Mouse (Mus musculus) spleen, postnatal 14 days (tissue): Measurements from ENCODE around the gene Pnrc2.

Source experiments
- DNase-seq, 2 experiments: peaks; one replicate each; pipeline ENCODE4 v3.0.0; 2021 to 2022; ENCODE audit warnings: low spot score in 2 of 2

The Pnrc2 gene

DNA sequence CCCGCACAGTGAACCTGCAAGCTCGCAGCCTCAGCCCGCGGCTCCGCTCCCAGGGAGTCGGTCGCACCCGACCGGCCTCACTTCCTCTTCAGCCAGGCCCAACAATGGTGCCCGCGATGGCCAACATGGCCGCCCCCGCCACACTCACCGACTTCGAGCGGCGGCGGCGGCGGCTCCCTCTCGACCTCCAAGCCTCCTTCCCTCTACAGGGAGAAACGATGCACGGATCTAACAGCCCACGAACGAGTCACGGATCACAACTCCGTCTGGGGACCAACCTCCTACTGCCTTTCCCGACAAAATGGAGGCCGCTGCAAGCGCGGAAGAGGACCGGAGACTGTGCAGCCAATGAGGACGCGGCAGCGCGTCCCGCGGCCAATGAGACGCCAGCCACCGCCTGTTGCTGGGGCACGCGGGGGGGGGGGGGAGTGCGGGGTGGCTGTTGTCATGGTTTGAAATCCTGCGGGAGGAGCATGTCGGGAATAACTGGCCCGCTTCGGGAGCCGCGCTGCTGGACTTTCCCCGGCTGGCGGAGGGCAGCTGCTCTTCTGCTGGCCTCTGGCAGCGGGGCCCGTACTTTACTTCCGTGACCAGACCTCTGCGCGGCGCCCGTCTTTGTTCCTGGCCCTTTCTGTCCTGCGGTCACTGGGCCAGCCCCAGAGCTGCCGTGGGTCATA, at the start of gene Pnrc2:
TSS of gene Pnrc2 (minus strand) at position 325 of the 677 bp plus-strand sequence.
- peak; percentile 77 to 82 for DNase-seq

DNA sequence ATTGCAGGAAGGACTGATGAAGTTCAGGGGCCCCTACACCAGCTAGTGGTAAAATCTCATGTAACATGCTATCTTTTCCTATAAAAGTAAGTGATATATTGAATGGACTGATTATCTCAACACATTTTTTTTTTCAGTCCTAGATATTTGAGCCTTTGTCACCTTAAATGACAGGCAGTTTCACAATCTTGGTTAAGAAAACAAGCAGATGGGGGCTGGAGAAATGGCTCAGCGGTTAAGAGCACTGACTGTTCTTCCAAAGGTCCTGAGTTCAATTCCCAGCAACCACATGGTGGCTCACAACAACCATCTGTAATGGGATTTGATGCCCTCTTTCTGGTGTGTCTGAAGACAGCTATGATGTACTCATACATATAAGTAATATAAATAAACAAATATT, 48.5 kb upstream of the Pnrc2 start:
- no peak for DNase-seq

DNA sequence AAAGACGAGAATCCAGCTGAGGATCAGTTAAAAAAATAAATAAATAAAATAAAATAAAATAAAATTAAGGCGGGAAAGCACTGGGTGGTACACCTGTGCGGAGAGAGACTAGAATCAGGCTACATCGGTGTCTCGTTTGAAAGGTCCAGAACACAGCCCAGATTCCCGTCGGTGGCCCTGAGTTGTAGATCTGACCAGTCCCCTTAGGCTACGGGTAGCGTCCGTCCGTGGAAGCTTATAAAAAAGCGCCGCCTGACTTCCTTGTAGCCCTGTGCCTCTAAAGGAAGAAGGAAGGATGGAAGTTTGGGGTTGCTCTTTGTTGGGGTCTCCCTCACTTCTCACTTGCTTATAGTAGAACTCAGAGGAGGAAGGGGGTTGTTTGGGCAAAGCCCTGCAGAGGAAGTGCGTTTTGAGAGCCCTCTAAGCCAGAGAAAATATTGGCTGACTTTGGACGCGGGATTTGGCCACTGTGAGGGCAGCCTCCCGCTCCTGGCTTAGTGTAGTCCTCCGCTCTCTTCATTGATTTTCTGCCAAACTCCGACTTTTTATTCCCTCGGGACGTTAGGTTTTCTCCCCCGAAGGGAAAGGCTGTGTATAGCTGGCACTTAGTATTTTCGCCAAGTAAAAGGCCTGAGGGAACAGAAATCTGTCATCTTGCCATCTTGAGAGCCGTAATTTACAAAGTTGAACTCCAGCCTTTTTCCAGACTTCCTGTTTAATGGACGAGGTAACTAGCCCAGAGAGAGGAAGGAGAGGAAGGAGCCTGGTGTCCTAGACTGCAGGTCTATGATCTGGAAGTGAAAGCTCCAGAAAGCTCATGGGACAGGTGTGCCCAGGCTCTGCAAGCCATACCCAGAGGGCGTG, 47.8 kb upstream of the Pnrc2 start:
- no peak for DNase-seq

DNA sequence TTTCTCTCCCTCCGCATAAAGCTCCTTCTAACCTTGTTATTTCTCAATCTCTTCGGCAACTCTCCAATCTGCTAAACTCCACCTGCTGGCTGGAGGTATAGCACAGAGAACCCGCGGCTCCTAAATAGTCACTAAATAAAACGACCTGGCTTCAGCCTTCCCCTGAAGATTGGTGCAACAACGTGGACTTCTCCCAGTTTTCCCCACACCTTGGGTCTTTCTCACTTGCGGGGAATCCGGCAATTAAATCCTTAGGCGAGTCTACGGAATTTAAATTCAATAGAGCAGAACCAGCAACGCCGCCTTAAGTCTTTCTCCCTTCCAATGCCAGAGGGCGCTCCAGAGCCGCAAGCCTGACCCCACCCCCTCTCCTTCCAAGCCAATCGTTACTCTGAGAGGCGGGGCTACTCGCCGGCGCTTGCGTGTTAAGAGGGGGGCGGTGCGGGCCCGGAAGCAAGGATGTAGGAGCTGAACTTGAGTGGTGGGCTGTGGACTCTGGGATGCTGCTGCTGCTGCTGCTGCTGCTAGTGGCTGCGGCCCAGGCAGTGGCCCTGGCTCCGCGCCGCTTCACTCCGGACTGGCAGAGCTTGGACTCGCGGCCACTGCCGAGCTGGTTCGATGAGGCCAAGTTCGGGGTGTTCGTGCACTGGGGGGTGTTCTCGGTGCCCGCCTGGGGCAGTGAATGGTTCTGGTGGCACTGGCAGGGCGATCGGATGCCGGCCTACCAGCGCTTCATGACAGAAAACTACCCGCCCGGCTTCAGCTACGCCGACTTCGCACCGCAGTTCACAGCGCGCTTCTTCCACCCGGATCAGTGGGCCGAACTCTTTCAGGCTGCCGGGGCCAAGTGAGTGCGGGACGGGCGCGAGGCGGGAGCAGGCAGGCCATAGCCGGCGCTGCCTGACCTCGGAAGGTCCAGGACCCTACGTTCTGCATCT, 46.9 kb upstream of the Pnrc2 start, which contains the start of gene Fuca1:
TSS of gene Fuca1 (plus strand) at position 432 of the 938 bp plus-strand sequence.
- DNase-seq, result peak; percentile 95 to 97

DNA sequence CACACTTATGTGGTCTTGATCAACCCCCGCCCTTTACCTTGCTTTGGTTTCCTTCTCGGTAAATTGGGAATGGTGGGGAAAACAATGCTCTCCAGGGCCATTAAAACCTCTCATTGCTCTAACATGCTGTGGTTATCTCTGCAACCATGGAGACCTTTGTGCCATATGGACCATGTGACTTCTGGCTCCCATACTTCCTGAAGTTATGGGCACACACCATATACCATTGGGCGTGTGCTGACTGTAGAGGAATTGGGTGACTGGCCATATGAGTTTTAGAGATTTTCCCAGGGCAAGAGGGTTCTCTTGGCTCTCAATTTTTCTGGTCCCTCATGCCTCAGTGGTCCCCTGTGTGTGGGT, 45.6 kb upstream of the Pnrc2 start:
- no peak for DNase-seq

DNA sequence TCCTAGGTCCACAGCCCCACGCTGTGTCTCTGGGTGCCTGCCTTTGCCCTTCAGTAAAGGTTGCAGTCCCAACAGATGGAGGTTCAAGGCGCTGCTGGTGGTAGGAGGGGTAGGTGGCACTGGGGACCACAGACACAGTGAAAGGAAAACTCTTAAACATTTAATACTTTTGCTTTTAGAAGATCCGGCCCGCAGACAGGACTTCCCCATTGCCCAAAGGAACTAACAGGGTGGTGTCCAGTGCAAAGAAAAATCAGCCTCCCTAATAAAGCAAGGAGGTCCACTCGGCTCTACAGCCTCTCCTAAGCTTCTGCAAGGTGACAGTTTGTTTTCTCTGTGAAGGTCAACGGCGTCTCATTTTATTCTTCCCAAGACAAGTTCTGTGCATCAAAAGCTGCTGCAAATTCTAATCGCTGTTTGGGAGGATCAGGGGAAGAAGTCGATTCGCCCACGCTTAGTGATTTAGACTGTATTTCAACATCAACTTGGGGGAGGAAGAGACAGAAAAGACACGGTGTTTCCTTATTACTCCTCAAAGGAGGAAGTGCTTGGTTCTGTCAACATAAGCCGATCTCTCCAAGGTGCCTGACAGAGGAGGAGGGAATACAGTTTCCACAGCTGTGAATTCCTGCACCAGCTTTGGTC, 45.1 kb upstream of the Pnrc2 start:
- DNase-seq, result no peak

DNA sequence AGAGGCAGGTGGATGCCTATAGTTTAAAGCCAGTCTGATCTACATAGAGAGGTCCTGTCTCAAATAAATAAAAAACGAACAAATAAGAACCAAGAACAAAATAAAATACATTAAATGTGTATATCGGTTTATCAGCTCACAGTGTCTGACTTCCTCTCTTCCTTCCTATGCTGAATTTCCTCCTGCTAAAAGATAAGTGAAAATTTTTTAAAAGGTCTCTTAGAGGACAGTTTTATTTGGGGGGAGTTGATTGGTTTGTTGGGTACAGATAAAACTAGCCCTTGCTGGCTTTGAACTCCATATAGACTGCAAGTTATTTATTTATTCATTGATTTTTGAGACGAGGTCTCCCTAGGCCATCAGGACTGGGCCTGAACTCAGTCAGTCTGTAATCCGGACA, 39.8 kb upstream of the Pnrc2 start:
- DNase-seq, result no peak

DNA sequence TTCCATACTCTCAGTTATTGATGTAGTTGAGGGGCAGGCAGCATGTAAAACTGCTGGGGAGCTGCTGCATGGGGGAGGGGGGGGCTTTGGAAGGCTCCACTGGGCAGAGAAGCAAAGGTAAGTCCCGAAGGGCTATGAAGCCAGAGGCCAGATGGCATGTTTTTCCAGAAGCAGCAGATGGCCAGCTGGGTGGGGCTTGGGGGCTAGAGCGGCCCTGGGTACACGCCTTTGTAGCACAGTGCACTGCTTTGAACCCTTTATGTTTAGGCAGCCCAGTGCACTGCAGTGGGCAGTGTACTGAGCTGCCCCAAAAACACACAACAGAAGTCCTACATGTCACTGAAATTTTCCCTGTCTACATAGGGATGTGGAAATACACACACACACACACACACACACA, 39.2 kb upstream of the Pnrc2 start:
- no peak for DNase-seq

DNA sequence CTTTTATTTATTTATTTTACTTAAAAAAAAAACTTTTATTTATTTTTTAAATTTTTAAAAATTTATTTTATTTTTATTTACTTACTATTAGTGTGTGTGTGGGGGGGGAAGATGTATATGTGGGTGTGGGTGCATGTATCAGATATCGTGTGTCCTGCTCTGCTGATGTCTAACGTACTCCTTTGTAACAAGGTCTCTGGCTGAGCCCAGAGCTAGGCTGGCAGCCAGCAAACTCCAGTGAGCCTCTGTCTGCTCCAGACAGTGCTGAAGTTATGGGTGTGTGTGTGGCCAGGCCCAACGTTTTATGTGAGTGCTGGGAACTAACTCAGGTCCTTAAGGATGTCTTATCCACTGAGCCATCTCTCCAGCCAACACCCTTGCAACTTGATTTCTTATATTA, 38.5 kb upstream of the Pnrc2 start:
- DNase-seq, result no peak

DNA sequence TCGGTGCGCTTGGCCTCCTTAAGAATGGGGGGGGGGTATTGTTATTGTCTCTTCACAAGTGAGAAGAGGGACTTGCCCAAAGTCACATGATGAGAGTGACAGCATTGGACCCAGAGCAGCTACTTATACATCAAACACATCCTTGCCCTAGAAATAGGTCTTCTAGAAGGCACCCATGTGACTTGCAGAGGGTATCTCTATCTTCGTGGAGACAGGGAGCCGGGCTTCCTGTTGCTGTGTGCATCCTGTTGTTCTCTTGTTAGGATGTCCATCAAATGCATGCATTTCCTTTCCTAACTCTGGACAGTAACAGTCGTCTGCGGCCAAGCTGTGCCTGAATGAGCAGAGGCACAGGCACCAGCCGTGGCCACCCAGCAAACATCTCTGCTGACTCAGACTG, 37.9 kb upstream of the Pnrc2 start:
- DNase-seq, result no peak

DNA sequence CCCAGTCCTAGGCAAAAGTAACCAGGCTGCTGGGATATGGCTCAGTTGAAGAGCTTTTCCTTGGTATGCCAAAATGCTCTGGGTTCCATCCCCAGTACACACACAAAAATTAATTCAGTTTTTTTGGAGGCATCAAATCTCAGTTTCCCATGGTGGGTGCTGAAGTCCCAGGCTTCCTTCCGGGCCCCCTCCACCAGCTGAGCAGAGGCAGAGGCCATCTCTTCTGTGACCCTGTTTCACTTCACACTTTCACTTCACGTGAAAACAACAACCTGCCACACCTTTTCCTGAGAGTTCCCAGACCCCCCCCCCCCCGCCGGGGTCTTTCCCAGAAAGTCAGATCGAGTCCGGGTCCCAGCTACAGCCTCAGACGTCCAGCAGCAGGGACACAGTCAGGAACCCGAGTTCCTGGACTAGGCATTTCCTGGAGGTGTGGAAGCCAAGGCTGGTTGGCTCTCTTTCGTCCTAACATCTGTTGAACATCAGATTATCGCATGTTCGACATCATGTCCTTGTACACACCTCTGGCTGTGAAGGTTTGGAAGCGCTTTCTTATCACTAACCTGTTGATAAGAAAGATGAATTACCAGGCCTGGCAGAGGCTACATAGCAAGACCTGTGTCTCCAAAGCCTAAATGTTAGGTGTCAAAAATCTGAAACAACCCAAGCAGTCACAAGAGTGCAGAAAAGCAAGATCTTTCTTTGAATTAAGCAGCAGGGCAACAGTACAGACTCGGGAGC, 35.8 kb upstream of the Pnrc2 start:
- no peak for DNase-seq

DNA sequence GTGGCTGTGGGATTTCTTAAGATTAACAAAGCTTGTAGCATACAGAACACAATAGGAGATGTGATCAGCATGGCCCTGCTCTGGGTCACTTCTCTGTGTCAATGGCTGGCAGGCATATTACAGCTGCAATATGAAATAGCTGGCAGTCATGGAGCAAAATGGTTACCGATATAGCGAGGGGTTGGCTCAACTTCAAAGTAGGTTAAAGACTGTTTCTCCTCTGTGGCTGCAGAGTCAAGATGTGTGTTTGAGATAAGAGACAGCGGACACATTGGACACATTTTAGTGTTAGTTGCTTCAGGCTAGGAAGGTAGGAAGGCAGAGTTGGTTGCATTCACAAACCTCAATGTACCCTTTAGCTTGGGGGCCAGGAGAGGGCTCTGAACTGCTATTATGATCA, 33.0 kb upstream of the Pnrc2 start:
- no peak for DNase-seq

DNA sequence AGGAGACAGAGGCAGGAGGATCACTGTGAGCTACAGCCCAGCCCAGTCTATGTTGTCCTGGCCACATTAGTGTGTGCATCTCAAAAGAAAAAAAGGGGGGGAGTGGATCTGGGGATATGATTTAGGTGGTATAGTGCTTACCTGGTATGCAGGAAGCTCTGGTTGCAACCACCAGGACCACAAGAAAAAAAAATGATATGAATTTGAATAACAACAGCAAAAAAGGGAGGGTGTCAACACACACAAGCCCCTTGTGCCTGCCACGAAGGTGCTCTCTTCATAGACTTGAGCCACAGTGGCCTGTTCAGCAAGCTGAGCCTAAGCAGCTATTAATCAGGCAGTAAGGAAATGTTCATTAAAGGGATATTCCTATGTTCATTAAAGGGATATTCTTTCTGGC, 31.2 kb upstream of the Pnrc2 start:
- no peak for DNase-seq

DNA sequence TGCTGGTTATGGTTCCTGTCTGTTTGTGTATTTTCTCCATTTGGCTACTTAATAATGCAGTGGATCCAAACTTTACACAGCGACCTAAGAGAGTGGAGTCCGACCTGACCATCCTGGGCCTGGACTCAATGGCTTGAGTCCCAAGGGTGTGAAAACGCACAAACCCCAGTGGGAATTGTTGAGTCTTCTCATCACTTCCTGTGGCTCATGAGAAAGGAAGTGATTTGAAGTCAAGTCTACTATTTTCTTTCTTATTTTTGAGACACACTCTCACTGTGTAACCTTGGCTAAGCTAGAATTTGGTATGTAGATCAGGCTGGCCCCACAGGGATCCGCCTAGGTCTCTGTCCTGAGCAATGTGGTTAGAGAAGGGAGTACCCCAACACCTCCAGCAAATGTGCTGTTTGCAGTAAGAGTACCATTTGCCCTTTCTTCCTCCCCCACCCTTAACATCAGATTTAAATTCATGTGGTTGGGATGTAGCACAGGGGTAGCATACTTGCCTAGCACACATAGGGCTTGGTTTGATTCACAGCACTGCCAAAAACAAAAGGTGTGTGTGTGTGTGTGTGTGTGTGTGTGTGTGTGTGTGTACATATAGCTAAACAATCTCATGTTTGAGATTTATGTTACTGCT, 29.1 kb upstream of the Pnrc2 start:
- no peak for DNase-seq

DNA sequence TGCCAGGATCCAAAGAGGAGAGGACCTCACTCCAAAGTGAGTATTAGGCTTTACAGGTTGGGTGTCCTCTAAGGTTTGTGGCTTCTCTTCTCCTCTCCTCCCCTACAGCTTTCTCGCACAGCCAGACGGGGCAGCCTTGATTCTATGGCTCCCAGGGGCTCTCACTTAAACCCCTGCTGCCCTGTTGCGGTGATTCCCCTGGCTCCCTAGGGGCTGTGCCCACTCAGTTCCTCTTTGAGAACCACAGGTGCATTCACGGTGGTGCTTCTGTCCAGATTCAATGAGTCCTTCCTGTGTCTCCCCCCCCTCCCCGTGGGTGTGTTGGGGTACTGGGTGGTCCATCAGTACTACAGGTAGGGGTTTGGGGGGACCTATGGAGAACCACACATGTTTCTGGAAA, 26.4 kb upstream of the Pnrc2 start:
- DNase-seq, result peak; percentile 43 to 69

DNA sequence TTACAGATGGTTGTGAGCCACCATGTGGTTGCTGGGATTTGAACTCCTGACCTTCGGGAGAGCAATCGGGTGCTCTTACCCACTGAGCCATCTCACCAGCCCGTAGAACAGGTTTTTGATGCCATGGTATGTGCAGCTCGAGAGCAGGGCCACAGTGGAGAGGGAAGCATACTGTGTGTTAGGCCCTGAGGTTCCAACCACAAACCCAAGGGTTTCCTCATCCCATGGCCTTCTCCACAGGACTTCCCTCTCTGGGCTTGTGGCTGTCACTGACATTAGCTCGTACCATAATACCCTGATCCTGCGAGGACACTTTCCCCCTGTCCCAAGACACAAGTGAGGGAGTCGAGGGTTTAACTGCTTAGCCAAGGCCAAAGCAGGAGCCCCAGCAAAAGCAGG, 25.4 kb upstream of the Pnrc2 start:
- DNase-seq, result no peak

DNA sequence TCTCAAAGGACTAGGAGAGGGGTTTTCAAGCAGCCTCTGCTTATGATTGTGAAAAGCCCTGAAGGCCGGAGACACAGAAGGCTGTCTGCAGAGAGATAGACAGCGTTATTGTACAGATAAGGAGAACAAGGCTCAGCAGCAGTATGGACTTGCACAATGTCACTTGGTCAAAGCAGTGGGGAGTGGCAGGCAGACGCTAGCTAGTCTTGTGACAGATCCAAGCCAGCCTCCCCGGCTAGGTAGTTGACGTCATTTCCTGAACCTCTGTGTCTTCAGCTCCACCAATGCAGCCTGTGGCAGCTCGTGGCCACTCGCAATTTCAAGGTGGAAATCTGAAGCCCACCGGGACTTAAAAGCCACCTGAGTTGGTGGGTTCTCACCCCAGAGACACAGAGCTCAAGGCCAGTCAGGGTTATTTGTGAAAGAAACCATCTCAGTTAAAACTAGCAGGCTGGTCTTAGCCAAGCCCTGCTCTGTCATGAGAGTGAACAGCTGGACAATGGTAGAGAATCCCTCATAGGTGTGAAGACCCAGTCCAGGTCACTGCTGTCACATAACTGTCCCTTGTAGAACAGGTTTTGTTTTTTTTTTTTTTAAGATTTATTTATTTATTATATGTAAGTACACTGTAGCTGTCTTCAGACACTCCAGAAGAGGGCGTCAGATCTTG, 24.9 kb upstream of the Pnrc2 start:
- peak; percentile 36 to 61 for DNase-seq

DNA sequence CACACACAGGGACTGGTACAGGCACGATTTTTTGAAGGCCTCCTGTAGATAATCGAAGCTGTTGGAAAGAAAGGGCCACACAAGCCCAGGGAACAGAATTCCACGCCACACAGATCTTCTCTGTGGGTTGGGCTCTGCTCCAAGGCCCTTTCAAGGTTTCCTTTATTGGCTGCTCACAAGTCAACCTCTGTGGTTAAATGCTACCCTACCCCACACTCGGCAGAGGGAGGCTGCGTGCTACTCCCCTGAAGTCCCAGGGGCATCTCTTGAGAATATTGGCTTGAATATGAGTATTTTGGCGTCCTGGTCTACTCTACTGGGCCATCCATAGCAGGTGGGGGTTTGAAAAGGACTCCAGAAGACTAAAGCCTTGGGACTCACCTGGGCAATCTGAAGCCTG, 22.5 kb upstream of the Pnrc2 start:
- DNase-seq, result no peak

DNA sequence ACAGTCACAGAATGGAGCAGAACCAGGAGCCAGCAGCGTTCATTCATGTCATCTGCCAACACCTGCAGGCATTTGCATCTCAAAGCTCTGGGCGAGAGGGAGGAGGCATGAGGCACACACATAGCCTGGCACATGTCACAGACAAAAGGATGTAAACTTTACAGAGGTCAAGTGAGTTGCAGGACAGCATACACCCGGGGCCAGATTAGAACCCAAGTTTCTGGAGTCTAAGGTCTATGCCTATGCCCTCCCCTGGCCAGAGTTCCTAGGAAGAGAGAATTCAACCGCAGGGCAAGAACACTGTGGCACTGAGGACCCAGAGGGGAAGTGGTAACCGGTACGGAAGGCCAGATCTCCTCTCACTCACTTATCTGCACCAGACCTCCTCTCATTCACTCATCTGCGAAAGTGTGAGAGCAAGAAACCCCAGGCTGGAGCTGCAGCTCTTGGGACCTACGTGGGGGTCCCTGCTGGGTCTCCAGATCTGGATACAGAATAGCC, 21.5 kb upstream of the Pnrc2 start, which contains the start of gene Cnr2:
TSS of gene Cnr2 (plus strand) at position 324 of the 501 bp plus-strand sequence.
- DNase-seq, result no peak

DNA sequence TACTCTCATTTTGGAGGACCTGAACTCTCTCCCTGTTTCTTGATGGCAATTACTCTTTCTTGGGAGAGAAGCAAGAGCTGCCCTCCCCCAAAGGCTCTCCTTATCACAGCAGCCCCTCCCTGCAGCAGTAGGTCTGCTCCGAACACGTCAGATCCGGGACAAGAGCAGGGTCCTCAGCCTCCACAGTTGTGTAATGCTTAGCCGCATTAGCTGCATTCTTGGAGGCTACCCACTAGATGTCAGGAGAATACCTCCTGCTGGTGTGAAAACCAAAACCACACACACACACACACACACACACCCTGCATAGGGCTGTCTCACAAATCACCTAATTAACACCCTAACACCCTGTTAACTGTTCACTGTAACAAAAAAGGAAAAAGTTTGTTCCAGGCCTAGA, 19.2 kb upstream of the Pnrc2 start:
- no peak for DNase-seq
